Mouse (Mus musculus): Measurements from ENCODE around the gene Cfap46. TPM values are rescaled to one million over a fixed set of nuclear protein-coding genes. Genes with fewer than 3 reads are reported as not detected.

The Cfap46 gene
- polyA plus RNA-seq, 1 experiment from 2014 or later, result not detected

DNA sequence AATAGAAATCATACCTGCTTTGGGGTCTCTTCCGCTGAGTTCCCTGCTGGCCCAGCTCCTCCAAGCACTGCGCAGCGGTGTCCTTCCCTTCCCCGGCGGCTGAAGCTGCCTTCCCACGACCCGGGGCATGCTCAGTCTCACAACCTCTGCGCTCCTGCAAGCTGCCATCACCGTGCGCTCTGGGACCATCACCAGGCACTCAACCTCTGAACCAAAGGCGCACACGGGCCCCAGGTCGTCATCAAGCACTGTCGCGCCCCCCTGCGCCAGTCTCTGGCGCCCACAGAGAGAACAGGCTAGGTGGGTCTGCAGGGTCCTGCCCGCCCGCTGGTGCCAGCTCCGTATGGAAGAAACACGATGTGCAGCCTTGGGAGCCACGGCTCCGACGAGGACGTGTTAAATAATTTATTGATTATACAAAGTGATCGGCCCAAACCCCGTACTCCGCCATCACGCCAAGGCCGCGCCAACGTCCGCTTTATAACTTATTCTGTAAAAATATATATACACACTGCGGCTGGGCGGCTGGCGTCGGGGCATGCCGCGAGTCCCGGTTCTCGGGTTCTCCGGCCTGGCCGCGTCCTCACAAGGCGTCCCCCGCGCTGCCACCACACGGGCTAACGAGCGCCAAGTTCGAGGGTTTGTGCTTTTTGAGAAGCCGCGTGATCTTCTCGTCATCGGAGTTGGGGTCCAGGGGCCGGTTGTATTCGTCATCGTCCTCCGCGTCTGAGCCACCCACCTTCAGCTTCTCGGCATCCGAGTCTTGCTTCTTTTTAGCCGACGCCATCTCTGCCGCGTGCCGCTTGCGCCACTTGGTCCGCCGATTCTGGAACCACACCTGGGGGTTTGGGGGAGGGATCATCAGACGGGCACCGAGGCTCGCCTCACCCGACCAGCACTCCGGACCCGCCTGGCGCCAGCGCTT lies 102.5 kb downstream of the Cfap46 start:
- WGBS (ENCODE audit: missing documents), result 7% methylated on average over 72 of the region's 78 CpGs
- H3K36me3 ChIP-seq (ENCODE audit: inconsistent target), result no peaks in the 10 kb centered on the region
- no peak overlapping the region for H3K4me3 ChIP-seq (ENCODE audit: inconsistent target)
- H3K79me2 ChIP-seq (ENCODE audit: inconsistent target), result no peaks in the 10 kb centered on the region
- no peak overlapping the region for H3K27ac ChIP-seq

DNA sequence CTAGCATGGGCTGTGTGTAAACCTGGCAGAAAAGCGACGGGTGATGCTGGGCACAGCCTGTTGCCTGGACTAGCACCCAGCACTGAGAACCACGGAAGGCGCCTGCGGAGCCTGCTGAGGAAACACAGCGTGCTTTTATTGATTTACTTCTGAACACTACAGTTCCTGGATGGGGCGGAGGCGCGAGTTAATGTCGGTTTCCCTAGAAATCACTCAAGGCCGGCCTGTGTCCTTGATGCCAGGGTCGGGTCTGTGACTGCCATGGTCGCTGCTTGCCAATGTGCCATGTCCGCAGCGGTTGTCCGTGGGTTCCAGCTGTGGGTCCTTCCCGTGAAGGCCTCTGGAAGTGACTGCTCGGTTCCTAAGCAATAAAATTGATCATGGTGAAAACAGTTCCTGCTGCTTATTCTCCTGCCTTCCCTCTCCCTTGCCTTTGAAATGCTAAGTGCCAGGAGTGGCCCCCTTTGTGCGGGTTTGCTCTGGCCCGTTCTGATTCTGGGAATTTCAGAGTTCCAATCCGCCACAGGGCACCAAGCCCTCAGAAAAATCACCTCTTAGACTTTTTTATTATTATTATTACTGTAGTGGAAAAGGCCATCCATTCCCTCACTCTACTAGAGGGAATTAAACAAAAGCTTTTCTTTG lies 104.2 kb downstream of the Cfap46 start:
- no peaks in the 10 kb centered on the region for H3K36me3 ChIP-seq (ENCODE audit: inconsistent target)
- no peak overlapping the region for H3K4me3 ChIP-seq (ENCODE audit: inconsistent target)
- WGBS (ENCODE audit: missing documents), result 91% methylated on average over 20 of the region's 21 CpGs
- no peak overlapping the region for H3K27ac ChIP-seq
- no peaks in the 10 kb centered on the region for H3K79me2 ChIP-seq (ENCODE audit: inconsistent target)

DNA sequence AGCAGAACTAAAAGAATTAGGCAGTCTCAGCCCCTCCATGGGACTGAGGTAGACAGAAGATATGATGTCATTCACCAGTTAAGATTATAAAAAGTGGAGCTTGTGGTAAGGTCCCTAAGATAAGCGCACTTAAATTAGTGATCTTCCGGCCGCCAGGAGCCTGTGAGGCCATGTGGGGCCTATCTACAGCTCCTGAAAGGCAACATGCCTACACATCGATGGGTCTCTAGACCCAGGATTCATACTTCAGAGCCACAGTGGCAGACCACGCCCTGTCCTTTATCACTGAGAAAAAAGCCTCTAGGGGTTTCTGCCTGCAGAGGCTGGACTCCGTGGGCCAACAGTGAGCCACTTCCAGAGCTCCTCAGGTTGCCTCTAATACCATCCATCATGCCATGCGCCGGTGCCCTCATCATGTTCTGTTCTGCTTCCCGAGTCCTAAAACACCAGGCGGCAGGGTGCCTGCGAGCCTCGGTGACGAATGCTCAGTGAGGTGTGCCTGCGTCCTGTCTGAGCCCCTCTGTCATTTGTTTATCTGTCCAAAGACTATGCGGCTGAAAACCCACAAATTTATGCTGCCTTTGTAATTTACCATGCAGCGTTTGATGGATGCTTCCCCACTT lies 107.4 kb downstream of the Cfap46 start:
- 95% methylated on average over 16 of the region's 16 CpGs for whole genome bisulfite sequencing (ENCODE audit: missing documents)
- H3K36me3 ChIP-seq (ENCODE audit: inconsistent target), result no peaks in the 10 kb centered on the region
- no peak overlapping the region for H3K4me3 ChIP-seq (ENCODE audit: inconsistent target)
- H3K79me2 ChIP-seq (ENCODE audit: inconsistent target), result no peaks in the 10 kb centered on the region
- H3K27ac ChIP-seq, result no peak overlapping the region

DNA sequence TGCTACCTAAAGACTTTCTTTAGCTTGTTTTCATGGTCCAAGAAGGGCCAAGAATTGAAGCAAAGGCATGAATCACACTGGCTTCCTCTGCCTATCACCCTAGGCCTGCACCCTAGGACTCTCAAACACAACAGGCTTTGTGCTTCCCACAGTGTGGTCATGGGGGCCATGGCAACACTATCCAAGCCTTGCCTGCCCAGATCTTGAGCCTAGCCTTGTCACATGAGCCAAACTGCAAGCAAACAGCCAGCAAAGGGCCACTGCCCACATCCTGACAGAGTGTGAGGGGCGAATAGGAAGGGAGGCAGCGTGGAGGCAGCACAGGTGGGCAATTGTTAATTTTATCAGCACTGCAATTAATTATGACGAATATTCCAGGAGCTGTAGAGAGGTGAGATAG lies 111.0 kb downstream of the Cfap46 start:
- H3K36me3 ChIP-seq (ENCODE audit: inconsistent target), result no peaks in the 10 kb centered on the region
- no peaks in the 10 kb centered on the region for H3K79me2 ChIP-seq (ENCODE audit: inconsistent target)
- no peak overlapping the region for H3K4me3 ChIP-seq (ENCODE audit: inconsistent target)
- whole genome bisulfite sequencing (ENCODE audit: missing documents), result 93% methylated on average over 3 of the region's 3 CpGs
- no peak overlapping the region for H3K27ac ChIP-seq

DNA sequence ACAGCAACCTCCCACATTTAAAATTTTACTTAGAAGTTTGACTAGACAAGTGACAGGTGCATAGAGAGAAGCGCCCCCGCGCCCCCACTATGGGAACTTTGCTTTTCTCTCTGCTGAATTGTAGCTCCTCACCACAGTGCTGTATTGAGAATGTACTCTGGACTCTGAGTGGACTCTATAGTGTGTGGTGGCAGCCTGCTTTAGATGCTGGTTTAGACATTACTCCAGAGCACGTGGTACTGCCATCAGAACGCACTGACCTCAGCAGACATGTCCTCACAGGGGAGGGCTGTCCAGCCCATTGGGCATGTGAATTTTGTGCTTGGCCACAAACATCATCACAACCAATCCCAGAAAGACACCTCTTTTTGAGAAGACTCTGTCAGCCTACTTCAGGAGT lies 112.8 kb downstream of the Cfap46 start:
- Histone ChIP-seq H3K36me3 (ENCODE audit: inconsistent target) (no peaks in the 10 kb centered on the region), H3K79me2 (ENCODE audit: inconsistent target) (no peaks in the 10 kb centered on the region), H3K27ac (no peak overlapping the region), H3K4me3 (ENCODE audit: inconsistent target) (no peak overlapping the region)
- WGBS (ENCODE audit: missing documents), result 97% methylated on average over 5 of the region's 5 CpGs

DNA sequence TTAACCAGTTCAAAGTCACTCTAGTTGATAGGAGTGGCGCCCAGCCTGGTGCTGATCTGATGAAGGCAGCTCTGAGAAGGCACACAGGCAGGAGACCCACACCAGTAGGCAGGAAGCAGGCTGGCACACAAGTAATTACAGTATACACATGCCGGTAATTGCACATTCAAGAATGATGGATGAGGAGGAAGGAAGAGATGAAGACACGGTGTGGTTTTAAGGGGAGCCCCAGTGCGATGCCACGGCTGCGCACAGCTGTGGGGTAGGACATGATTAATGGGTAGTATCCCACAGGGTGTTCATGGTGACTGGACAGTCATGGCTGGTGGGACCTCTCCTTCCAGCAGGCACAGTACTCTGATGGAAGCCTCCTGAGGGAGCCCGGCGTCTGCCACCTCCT lies 117.1 kb downstream of the Cfap46 start:
- 14% methylated on average over 8 of the region's 8 CpGs for WGBS (ENCODE audit: missing documents)
- Histone ChIP-seq H3K4me3 (ENCODE audit: inconsistent target) (no peak overlapping the region), H3K27ac (no peak overlapping the region), H3K79me2 (ENCODE audit: inconsistent target) (no peaks in the 10 kb centered on the region), H3K36me3 (ENCODE audit: inconsistent target) (no peaks in the 10 kb centered on the region)

DNA sequence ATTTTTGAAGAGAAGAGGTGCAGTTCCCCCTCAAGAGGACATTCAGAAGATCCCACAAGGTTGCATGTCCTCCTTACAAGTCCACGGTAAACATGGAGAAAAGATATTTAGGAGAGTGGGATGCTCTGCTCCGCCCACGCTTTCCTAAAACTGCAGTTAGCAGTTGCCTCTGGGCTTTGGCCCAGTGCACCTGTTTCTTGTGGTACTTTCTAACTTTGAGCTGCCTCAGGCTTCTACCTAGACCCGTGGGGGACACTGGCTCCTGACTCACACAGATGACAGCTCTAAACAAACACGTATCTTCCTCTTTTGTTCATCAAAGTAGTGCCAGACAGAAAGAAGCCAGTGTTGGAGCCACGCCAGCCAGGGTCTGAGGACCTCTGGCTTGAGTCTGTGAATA lies 117.6 kb downstream of the Cfap46 start:
- H3K27ac ChIP-seq, result no peak overlapping the region
- 69% methylated on average over 6 of the region's 6 CpGs for WGBS (ENCODE audit: missing documents)
- H3K36me3 ChIP-seq (ENCODE audit: inconsistent target), result no peaks in the 10 kb centered on the region
- H3K79me2 ChIP-seq (ENCODE audit: inconsistent target), result no peaks in the 10 kb centered on the region
- no peak overlapping the region for H3K4me3 ChIP-seq (ENCODE audit: inconsistent target)

DNA sequence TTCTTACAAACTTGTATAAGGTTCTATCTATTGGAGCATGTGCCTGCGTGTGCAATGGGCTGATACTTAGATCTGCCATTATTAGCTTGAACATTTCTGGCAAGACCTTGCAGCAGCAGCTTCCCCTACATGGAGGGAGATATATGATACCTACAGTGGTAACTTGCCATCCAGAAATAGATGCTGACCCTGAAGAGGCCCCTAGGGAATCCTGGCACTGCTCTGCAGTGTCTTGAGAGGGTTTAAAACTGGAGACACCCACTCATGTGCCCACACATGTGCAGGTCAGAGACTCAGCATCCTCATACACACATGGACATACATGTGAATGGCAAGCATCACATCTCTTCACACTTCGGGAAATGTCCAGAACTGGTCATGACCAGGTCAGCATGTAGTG lies 119.5 kb downstream of the Cfap46 start:
- Histone ChIP-seq H3K4me3 (ENCODE audit: inconsistent target) (no peak overlapping the region), H3K36me3 (ENCODE audit: inconsistent target) (no peaks in the 10 kb centered on the region), H3K79me2 (ENCODE audit: inconsistent target) (no peaks in the 10 kb centered on the region), H3K27ac (no peak overlapping the region)
- WGBS (ENCODE audit: missing documents), result 100% methylated on average over 2 of the region's 2 CpGs

DNA sequence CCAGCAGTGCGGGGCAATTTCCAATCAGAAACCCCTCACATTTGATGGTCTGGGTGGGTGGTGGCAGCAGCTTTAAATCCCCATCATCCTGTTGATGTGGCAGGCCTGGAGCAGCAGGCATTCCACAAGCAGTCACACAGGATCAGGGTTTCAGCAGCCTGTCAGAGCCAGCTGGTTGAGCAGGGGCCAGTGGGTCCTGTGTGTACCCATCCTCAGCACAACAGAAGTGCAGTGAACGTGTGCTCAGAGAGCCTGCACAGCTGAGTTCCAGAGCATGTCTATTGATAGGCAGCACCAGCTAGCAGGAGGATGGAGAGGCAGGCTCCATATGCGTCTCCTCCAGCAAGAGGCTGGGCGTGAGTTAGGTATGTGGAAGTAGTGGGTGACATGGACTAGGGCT lies 120.2 kb downstream of the Cfap46 start:
- H3K4me3 ChIP-seq (ENCODE audit: inconsistent target), result no peak overlapping the region
- no peak overlapping the region for H3K27ac ChIP-seq
- 87% methylated on average over 4 of the region's 4 CpGs for WGBS (ENCODE audit: missing documents)
- no peaks in the 10 kb centered on the region for H3K79me2 ChIP-seq (ENCODE audit: inconsistent target)
- no peaks in the 10 kb centered on the region for H3K36me3 ChIP-seq (ENCODE audit: inconsistent target)

DNA sequence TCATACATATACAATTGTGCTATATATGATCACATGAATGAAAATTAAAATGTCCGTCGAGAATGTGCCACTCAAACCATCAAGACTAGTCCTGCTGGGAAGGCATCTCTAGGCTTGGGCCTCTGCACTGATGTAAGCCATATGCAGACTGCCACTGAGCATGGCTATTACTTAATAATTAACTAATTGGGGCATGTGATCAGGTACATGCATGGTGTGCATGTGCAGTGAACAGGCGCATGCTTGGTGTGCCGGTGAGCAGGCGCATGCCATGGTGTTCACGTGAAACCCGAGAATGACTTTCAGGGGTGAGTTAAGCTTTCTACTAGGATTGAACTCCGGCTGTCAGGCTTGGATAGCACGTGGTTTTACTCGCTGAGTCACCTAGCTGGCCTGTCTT lies 124.0 kb downstream of the Cfap46 start:
- Histone ChIP-seq H3K79me2 (ENCODE audit: inconsistent target) (no peaks in the 10 kb centered on the region), H3K36me3 (ENCODE audit: inconsistent target) (no peaks in the 10 kb centered on the region), H3K4me3 (ENCODE audit: inconsistent target) (no peak overlapping the region), H3K27ac (no peak overlapping the region)
- 93% methylated on average over 10 of the region's 10 CpGs for WGBS (ENCODE audit: missing documents)

DNA sequence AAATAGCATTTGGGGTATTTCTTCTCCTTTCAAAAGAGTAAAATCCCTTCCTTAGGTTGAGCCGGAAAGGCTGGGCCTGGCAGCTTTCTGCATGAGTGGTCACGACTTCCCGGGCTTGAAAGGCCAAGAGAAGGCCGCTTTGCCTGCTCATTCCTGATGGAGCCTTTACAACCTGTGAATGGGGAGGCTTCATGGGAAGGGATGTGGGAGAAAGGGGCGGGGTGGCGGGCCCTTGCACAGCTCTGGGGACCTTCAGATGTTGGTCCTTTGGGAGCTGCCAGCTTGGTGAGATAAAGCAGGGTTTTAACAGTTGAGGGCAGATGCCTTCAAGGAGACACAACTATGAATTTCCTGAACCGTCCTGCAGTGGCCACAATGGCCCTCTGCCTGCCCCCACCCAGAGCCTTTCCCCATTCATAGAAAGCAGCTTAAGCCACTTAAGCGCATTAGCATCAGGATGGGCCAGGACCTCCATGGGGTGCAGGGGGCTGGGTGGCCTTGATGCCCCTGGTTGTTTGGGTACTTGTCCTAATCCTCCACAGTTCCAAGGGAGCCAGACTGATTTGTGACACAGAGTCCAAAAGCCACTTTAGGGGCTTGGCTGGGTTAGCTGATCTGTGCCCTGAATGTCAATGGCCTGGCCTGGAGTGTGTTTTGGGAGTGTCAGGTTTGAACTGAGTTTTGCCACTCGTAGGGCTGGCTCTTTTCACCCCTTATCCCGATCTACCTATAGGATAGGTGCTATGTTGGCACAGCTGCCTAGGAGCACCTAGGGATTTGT lies 126.7 kb downstream of the Cfap46 start:
- H3K79me2 ChIP-seq (ENCODE audit: inconsistent target), result no peaks in the 10 kb centered on the region
- no peak overlapping the region for H3K4me3 ChIP-seq (ENCODE audit: inconsistent target)
- no peak overlapping the region for H3K27ac ChIP-seq
- H3K36me3 ChIP-seq (ENCODE audit: inconsistent target), result no peaks in the 10 kb centered on the region
- WGBS (ENCODE audit: missing documents), result 98% methylated on average over 10 of the region's 10 CpGs

DNA sequence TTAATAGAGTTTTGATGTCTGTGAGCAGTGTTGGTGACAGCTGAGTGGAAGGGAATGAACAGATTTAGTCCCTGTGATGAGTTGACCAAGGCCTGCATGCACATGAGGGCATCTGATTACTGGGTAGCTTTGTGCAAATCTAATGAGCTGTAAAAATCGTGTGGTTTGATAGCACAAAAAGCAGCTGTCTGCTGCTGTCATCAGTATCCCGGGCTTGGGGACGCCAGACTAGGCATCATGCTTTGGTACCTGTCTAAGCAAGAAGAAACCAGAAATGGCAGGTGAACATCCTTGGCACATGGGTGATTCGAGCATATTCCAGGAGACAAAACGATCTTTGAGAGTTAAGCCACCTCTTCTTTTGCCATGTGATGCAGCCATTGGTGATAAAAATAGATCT lies 127.3 kb downstream of the Cfap46 start:
- Histone ChIP-seq H3K27ac (no peak overlapping the region), H3K36me3 (ENCODE audit: inconsistent target) (no peaks in the 10 kb centered on the region), H3K79me2 (ENCODE audit: inconsistent target) (no peaks in the 10 kb centered on the region), H3K4me3 (ENCODE audit: inconsistent target) (no peak overlapping the region)
- WGBS (ENCODE audit: missing documents), result 96% methylated on average over 5 of the region's 5 CpGs

DNA sequence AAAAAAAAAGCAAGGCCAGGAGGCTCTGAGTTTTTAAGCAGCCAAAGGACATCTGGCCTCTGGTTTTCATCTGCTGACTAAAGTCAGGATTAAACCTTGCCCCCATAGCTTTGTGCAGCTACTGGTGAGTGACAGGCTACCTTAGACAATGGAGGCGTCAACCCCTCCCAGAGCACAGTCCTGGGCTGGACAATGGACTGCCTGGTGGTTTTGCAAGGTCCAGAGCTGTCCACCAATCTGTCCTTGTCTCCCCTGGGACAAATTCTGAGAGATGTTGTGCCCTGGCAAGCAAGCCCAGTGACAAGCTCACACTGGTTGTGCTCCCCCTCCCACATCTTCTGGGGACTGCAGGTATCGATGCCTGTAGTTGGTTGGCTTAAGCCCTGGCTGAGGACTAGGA lies 132.1 kb downstream of the Cfap46 start:
- 94% methylated on average over 2 of the region's 2 CpGs for WGBS (ENCODE audit: missing documents)
- Histone ChIP-seq H3K36me3 (ENCODE audit: inconsistent target) (no peaks in the 10 kb centered on the region), H3K4me3 (ENCODE audit: inconsistent target) (no peak overlapping the region), H3K79me2 (ENCODE audit: inconsistent target) (no peaks in the 10 kb centered on the region), H3K27ac (no peak overlapping the region)
